Mouse (Mus musculus): ENCODE data around the gene Arl9. TPM values are rescaled to one million over a fixed set of nuclear protein-coding genes. Genes with fewer than 3 reads are reported as not detected.

The Arl9 gene
- 84.8 and 131 TPM in 2 replicates for polyA plus RNA-seq (2012; rRNA removed)

- Histone ChIP-seq H3K4me3 (ENCODE audit: control insufficient read depth, low read depth, low read length) (peak within 1 kb of the TSS; percentile 87), H3K4me1 (ENCODE audit: control insufficient read depth, insufficient read depth, low read length) (no peaks in the 10 kb centered on the region; the same call in 1 of the 2 replicates), H3K27ac (ENCODE audit: control insufficient read depth, insufficient read depth, low read depth, low read length) (no peak within 1 kb of the TSS; the same call in 1 of the 2 replicates), H3K27me3 (ENCODE audit: control insufficient read depth, insufficient read depth, low read length) (peaks cover 3% of the 10 kb centered on the region; the same call in 1 of the 2 replicates), H3K36me3 (ENCODE audit: control insufficient read depth, insufficient read depth, low read length) (peaks cover 1% of the 10 kb centered on the region; the same call in 1 of the 2 replicates)
- no peak for TF ChIP-seq CTCF (IDR thresholded peaks at IDR 0.05; ENCODE audit: control insufficient read depth, insufficient read depth, insufficient replicate concordance, low read depth, low read length)
- TF ChIP-seq POLR2A (IDR thresholded peaks at IDR 0.05; ENCODE audit: control insufficient read depth, low read depth, low read length): peak; percentile 47; the same call in 1 of the 2 replicates
These were observed at the start of gene Arl9 for GRCm38 (mm10) chr5:77004051-77004821. Gene Arl9, plus strand, starts transcription at chr5:77004055.

DNA sequence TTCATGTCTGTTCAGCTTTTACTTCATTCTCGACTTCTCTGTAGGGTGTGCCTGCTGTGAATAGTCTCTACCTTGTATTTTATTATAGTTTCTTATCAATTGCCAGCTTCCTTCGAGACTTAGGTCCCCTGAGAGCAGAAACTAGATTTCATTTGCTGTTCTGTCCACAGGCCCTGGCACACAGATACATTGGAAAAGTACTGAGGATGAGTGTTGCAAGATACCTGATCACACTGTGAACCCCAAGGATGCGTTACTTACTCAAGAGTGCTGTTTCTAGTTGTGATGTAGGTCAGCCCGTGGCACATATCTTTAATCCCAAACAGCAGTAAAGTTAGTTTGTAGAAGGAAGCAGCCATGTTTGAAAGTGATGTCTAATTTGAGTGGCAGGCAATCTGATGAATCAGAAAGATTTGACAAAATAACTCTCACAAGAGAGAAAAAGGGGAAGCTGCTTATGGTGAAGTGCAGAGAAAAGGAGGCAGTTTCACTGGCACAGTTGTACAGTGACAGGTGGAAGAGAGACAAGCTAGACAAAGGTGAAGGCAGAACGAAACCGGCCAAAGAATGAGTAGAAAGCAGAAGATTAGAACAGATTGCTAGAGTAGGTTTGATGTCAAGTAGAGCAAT, 49.5 kb upstream of the Arl9 start:
- no peaks in the 10 kb centered on the region for H3K27me3 ChIP-seq (ENCODE audit: control insufficient read depth, insufficient read depth, low read length)
- peaks cover 10% of the 10 kb centered on the region for H3K4me1 ChIP-seq (ENCODE audit: control insufficient read depth, insufficient read depth, low read length)
- no peak overlapping the region for H3K4me3 ChIP-seq (ENCODE audit: control insufficient read depth, low read depth, low read length)
- TF ChIP-seq CTCF (IDR thresholded peaks at IDR 0.05; ENCODE audit: control insufficient read depth, insufficient read depth, insufficient replicate concordance, low read depth, low read length): no peak
- no peak for TF ChIP-seq POLR2A (IDR thresholded peaks at IDR 0.05; ENCODE audit: control insufficient read depth, low read depth, low read length)
- H3K27ac ChIP-seq (ENCODE audit: control insufficient read depth, insufficient read depth, low read depth, low read length): no peak overlapping the region
- H3K36me3 ChIP-seq (ENCODE audit: control insufficient read depth, insufficient read depth, low read length): no peaks in the 10 kb centered on the region

DNA sequence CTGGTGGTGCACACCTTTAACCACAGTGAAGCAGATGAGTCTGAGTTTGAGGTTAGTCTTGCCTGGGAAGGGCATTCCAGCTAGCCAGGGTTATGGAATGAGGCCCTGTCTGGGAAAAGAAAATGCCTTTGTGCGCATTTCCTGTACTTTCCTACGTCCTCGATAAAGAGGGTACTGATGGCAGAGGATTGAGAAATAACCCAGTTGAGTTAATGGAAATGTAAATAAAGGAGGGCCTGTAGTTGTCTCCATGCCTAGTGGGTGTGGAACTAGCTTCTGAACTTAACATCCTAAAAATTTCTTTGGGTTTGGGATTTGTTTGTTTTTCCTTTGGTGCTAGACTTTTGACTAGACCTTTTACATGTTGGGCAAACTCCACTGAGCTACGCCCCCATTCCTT, 48.4 kb upstream of the Arl9 start:
- H3K27me3 ChIP-seq (ENCODE audit: control insufficient read depth, insufficient read depth, low read length): no peaks in the 10 kb centered on the region
- H3K4me1 ChIP-seq (ENCODE audit: control insufficient read depth, insufficient read depth, low read length): peaks cover 7% of the 10 kb centered on the region
- H3K27ac ChIP-seq (ENCODE audit: control insufficient read depth, insufficient read depth, low read depth, low read length): no peak overlapping the region
- no peak for TF ChIP-seq CTCF (IDR thresholded peaks at IDR 0.05; ENCODE audit: control insufficient read depth, insufficient read depth, insufficient replicate concordance, low read depth, low read length)
- TF ChIP-seq POLR2A (IDR thresholded peaks at IDR 0.05; ENCODE audit: control insufficient read depth, low read depth, low read length): no peak
- H3K36me3 ChIP-seq (ENCODE audit: control insufficient read depth, insufficient read depth, low read length): no peaks in the 10 kb centered on the region
- H3K4me3 ChIP-seq (ENCODE audit: control insufficient read depth, low read depth, low read length): no peak overlapping the region

DNA sequence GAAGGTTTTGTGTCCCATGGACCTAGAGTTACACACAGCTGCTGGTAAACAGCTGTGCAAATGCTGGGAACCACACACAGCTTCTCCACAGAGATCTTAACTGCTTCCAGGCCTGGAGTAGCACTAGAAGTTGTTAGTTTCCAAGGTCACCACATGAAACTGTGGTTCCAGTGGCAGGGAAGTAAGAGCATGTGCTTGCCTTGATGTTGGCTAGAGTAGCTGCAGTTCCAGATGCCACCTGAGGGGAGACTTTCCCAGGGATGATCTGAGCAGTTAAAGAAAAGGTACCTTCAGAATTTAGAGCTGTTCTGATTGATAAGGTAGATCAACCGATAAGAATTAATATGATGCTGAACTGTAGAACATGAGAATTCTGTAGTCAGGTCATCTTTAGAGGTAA, 45.9 kb upstream of the Arl9 start:
- Histone ChIP-seq H3K4me3 (ENCODE audit: control insufficient read depth, low read depth, low read length) (no peak overlapping the region), H3K27me3 (ENCODE audit: control insufficient read depth, insufficient read depth, low read length) (no peaks in the 10 kb centered on the region), H3K4me1 (ENCODE audit: control insufficient read depth, insufficient read depth, low read length) (no peaks in the 10 kb centered on the region), H3K27ac (ENCODE audit: control insufficient read depth, insufficient read depth, low read depth, low read length) (no peak overlapping the region), H3K36me3 (ENCODE audit: control insufficient read depth, insufficient read depth, low read length) (peaks cover 2% of the 10 kb centered on the region; the same call in 1 of the 2 replicates)
- no peak for TF ChIP-seq CTCF (IDR thresholded peaks at IDR 0.05; ENCODE audit: control insufficient read depth, insufficient read depth, insufficient replicate concordance, low read depth, low read length)

DNA sequence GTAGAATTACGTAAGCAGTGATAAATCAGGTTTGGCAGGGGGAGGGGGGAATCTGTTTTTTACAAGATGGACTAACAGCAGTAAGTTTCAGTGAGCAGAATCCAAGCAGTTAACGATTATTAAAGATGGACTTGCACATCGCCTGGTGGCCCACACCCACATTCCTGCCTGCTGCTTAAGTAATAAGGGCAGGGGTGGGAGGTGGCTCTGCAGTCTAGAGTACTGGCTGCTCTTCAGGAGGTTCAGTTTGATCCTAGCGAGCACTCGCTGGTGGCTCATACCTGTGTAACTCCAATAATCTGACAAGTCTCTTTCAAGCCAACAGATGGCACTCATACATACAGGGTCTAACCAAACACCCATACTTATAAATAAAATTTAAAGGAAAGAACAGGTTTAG, 44.3 kb upstream of the Arl9 start:
- Histone ChIP-seq H3K4me3 (ENCODE audit: control insufficient read depth, low read depth, low read length) (no peak overlapping the region), H3K4me1 (ENCODE audit: control insufficient read depth, insufficient read depth, low read length) (no peaks in the 10 kb centered on the region), H3K27ac (ENCODE audit: control insufficient read depth, insufficient read depth, low read depth, low read length) (no peak overlapping the region), H3K27me3 (ENCODE audit: control insufficient read depth, insufficient read depth, low read length) (no peaks in the 10 kb centered on the region), H3K36me3 (ENCODE audit: control insufficient read depth, insufficient read depth, low read length) (peaks cover 2% of the 10 kb centered on the region; the same call in 1 of the 2 replicates)
- TF ChIP-seq POLR2A (IDR thresholded peaks at IDR 0.05; ENCODE audit: control insufficient read depth, low read depth, low read length): no peak
- TF ChIP-seq CTCF (IDR thresholded peaks at IDR 0.05; ENCODE audit: control insufficient read depth, insufficient read depth, insufficient replicate concordance, low read depth, low read length): no peak

DNA sequence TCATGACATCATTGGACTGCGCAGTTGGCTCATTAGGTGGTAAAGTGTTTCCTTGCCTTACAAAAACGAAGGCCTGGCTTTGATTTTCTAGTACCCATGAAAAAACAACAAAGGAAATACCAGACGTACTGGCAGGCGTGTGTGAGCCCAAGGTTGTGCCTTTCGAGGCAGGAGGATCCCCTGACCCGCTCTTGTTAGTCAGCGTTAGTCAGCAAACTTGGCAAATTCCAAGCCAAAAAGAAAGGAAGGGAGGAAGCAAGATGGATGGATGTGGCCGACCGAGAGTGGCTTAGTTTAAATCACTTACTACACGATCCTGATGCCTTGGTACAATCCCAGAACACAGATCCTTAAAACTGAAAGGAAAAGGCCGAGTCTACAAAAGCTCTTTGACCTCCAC, 41.3 kb upstream of the Arl9 start:
- Histone ChIP-seq H3K27ac (ENCODE audit: control insufficient read depth, insufficient read depth, low read depth, low read length) (no peak overlapping the region), H3K4me3 (ENCODE audit: control insufficient read depth, low read depth, low read length) (no peak overlapping the region), H3K4me1 (ENCODE audit: control insufficient read depth, insufficient read depth, low read length) (no peaks in the 10 kb centered on the region), H3K36me3 (ENCODE audit: control insufficient read depth, insufficient read depth, low read length) (peaks cover 2% of the 10 kb centered on the region; the same call in 1 of the 2 replicates), H3K27me3 (ENCODE audit: control insufficient read depth, insufficient read depth, low read length) (no peaks in the 10 kb centered on the region)
- no peak for TF ChIP-seq POLR2A (IDR thresholded peaks at IDR 0.05; ENCODE audit: control insufficient read depth, low read depth, low read length)
- TF ChIP-seq CTCF (IDR thresholded peaks at IDR 0.05; ENCODE audit: control insufficient read depth, insufficient read depth, insufficient replicate concordance, low read depth, low read length): no peak

DNA sequence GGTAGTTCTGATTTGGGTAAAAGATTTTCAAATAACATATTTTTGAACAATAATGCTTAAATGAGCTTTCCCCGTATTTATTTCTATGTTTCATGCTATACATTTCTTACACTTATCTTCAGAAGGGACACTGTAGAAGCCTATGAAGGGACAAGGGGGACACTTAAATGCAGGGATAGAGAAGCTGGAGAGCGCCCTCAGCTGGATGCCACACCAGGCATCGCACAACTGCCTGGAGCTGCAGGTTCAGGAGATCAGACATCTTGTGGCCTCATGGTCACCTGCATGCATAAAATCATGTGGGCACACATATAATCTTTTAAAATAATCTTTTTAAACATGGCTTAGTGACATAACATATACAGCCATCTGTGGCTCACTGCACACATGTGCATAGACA, 39.2 kb upstream of the Arl9 start:
- H3K27ac ChIP-seq (ENCODE audit: control insufficient read depth, insufficient read depth, low read depth, low read length): no peak overlapping the region
- TF ChIP-seq POLR2A (IDR thresholded peaks at IDR 0.05; ENCODE audit: control insufficient read depth, low read depth, low read length) (no peak), CTCF (IDR thresholded peaks at IDR 0.05; ENCODE audit: control insufficient read depth, insufficient read depth, insufficient replicate concordance, low read depth, low read length) (peak; percentile 9; the same call in 1 of the 2 replicates)
- H3K4me1 ChIP-seq (ENCODE audit: control insufficient read depth, insufficient read depth, low read length): no peaks in the 10 kb centered on the region
- H3K27me3 ChIP-seq (ENCODE audit: control insufficient read depth, insufficient read depth, low read length): no peaks in the 10 kb centered on the region
- H3K36me3 ChIP-seq (ENCODE audit: control insufficient read depth, insufficient read depth, low read length): peaks cover 2% of the 10 kb centered on the region; the same call in 1 of the 2 replicates
- no peak overlapping the region for H3K4me3 ChIP-seq (ENCODE audit: control insufficient read depth, low read depth, low read length)
